Mouse (Mus musculus): ENCODE data around the gene Spop. TPM values are rescaled to one million over a fixed set of nuclear protein-coding genes. Genes with fewer than 3 reads are reported as not detected.
A peak's percentile ranks its signal among the peaks of the same experiment; 100 is the strongest.

Spop gene
- polyA plus RNA-seq, 1 experiment: 31.4 TPM

- Histone ChIP-seq H3K4me1 (ENCODE audit: control insufficient read depth, insufficient read depth, insufficient read length) (no peaks in the 10 kb centered on the region), H3K27me3 (ENCODE audit: control insufficient read depth, insufficient read depth, low read length) (no peaks in the 10 kb centered on the region), H3K36me3 (ENCODE audit: control insufficient read depth, insufficient read depth, low read length) (no peaks in the 10 kb centered on the region), H3K4me3 (ENCODE audit: extremely low read depth, insufficient read depth, insufficient read length) (no peak overlapping the region), H3K27ac (ENCODE audit: insufficient read depth, low read length) (no peak overlapping the region)
- TF ChIP-seq CTCF (IDR thresholded peaks at IDR 0.05; ENCODE audit: extremely low read depth, insufficient read depth, insufficient read length, insufficient replicate concordance) (no peak), POLR2A (IDR thresholded peaks at IDR 0.05; ENCODE audit: low read depth, low read length) (no peak)
- WGBS: 82% methylated on average over 3 of the region's 3 CpGs
- DNase-seq (ENCODE audit: low read depth in 1 of 2, low spot score in 2 of 2): no peak
These were observed 114.4 kb downstream of the Spop start for GRCm38 (mm10) chr11:95528231-95528630.

- no peak for TF ChIP-seq CTCF (IDR thresholded peaks at IDR 0.05; ENCODE audit: extremely low read depth, insufficient read depth, insufficient read length, insufficient replicate concordance)
- no peak for TF ChIP-seq POLR2A (IDR thresholded peaks at IDR 0.05; ENCODE audit: low read depth, low read length)
- H3K4me3 ChIP-seq (ENCODE audit: extremely low read depth, insufficient read depth, insufficient read length): no peak overlapping the region
- no peaks in the 10 kb centered on the region for H3K4me1 ChIP-seq (ENCODE audit: control insufficient read depth, insufficient read depth, insufficient read length)
- DNase-seq (ENCODE audit: low read depth in 1 of 2, low spot score in 2 of 2): no peak
- no peaks in the 10 kb centered on the region for H3K36me3 ChIP-seq (ENCODE audit: control insufficient read depth, insufficient read depth, low read length)
- H3K27ac ChIP-seq (ENCODE audit: insufficient read depth, low read length): no peak overlapping the region
- WGBS: 76% methylated on average over 13 of the region's 13 CpGs
- H3K27me3 ChIP-seq (ENCODE audit: control insufficient read depth, insufficient read depth, low read length): no peaks in the 10 kb centered on the region
These were observed 118.6 kb downstream of the Spop start for GRCm38 (mm10) chr11:95532353-95533072.

- no peaks in the 10 kb centered on the region for H3K27me3 ChIP-seq (ENCODE audit: control insufficient read depth, insufficient read depth, low read length)
- TF ChIP-seq POLR2A (IDR thresholded peaks at IDR 0.05; ENCODE audit: low read depth, low read length) (no peak), CTCF (IDR thresholded peaks at IDR 0.05; ENCODE audit: extremely low read depth, insufficient read depth, insufficient read length, insufficient replicate concordance) (peak; percentile 98)
- peak in 1 of 2 experiments; percentile 71 for DNase-seq (ENCODE audit: low read depth in 1 of 2, low spot score in 2 of 2)
- no peaks in the 10 kb centered on the region for H3K36me3 ChIP-seq (ENCODE audit: control insufficient read depth, insufficient read depth, low read length)
- no peak overlapping the region for H3K4me3 ChIP-seq (ENCODE audit: extremely low read depth, insufficient read depth, insufficient read length)
- WGBS: 25% methylated on average over 24 of the region's 24 CpGs
- no peaks in the 10 kb centered on the region for H3K4me1 ChIP-seq (ENCODE audit: control insufficient read depth, insufficient read depth, insufficient read length)
- no peak overlapping the region for H3K27ac ChIP-seq (ENCODE audit: insufficient read depth, low read length)
These were observed 119.7 kb downstream of the Spop start for GRCm38 (mm10) chr11:95533484-95534160.

GRCm38 (mm10) chr11:95538378-95539104, 124.7 kb downstream of the Spop start:
- TF ChIP-seq CTCF (IDR thresholded peaks at IDR 0.05; ENCODE audit: extremely low read depth, insufficient read depth, insufficient read length, insufficient replicate concordance) (no peak), POLR2A (IDR thresholded peaks at IDR 0.05; ENCODE audit: low read depth, low read length) (no peak)
- H3K4me3 ChIP-seq (ENCODE audit: extremely low read depth, insufficient read depth, insufficient read length): no peak overlapping the region
- DNase-seq (ENCODE audit: low read depth in 1 of 2, low spot score in 2 of 2): no peak
- WGBS: 81% methylated on average over 15 of the region's 15 CpGs
- H3K27me3 ChIP-seq (ENCODE audit: control insufficient read depth, insufficient read depth, low read length): no peaks in the 10 kb centered on the region
- no peak overlapping the region for H3K27ac ChIP-seq (ENCODE audit: insufficient read depth, low read length)
- no peaks in the 10 kb centered on the region for H3K4me1 ChIP-seq (ENCODE audit: control insufficient read depth, insufficient read depth, insufficient read length)
- H3K36me3 ChIP-seq (ENCODE audit: control insufficient read depth, insufficient read depth, low read length): no peaks in the 10 kb centered on the region

- H3K4me3 ChIP-seq (ENCODE audit: extremely low read depth, insufficient read depth, insufficient read length): no peak overlapping the region
These were observed 126.9 kb downstream of the Spop start for GRCm38 (mm10) chr11:95540637-95541385.

More at GRCm38 (mm10) chr11:95540637-95541385, 126.9 kb downstream of the Spop start:
- Histone ChIP-seq H3K4me1 (ENCODE audit: control insufficient read depth, insufficient read depth, insufficient read length) (no peaks in the 10 kb centered on the region), H3K36me3 (ENCODE audit: control insufficient read depth, insufficient read depth, low read length) (no peaks in the 10 kb centered on the region), H3K27ac (ENCODE audit: insufficient read depth, low read length) (no peak overlapping the region), H3K27me3 (ENCODE audit: control insufficient read depth, insufficient read depth, low read length) (no peaks in the 10 kb centered on the region)
- 32% methylated on average over 18 of the region's 18 CpGs for WGBS
- TF ChIP-seq POLR2A (IDR thresholded peaks at IDR 0.05; ENCODE audit: low read depth, low read length) (no peak), CTCF (IDR thresholded peaks at IDR 0.05; ENCODE audit: extremely low read depth, insufficient read depth, insufficient read length, insufficient replicate concordance) (no peak)
- no peak for DNase-seq (ENCODE audit: low read depth in 1 of 2, low spot score in 2 of 2)

Other genes starting within 250 kb of the Spop start
- gene Tac4, start 152.6 kb upstream of the Spop start, polyA plus RNA-seq (2012; rRNA removed): 0.40 and 0.44 TPM in 2 replicates
- gene Kat7, start 103.8 kb upstream of the Spop start, polyA plus RNA-seq (2012; rRNA removed): 25.2 and 29.4 TPM in 2 replicates
- 123 and 142 TPM in 2 replicates for gene Fam117a, start 77.1 kb upstream of the Spop start, polyA plus RNA-seq (2012; rRNA removed)
- 40.9 and 44.9 TPM in 2 replicates for gene Slc35b1, start 29.4 kb upstream of the Spop start, polyA plus RNA-seq (2012; rRNA removed)
- gene Nxph3, start 100.5 kb downstream of the Spop start, polyA plus RNA-seq (2012; rRNA removed): 0.27 and 0.54 TPM in 2 replicates
- 7.3 and 12.0 TPM in 2 replicates for gene Ngfr, start 173.7 kb downstream of the Spop start, polyA plus RNA-seq (2012; rRNA removed)

All from spleen, adult 2 months (tissue).